Mouse (Mus musculus): ENCODE data around the gene Adprh. TPM values are rescaled to one million over a fixed set of nuclear protein-coding genes. Genes with fewer than 3 reads are reported as not detected.

The Adprh gene
- total and polyA plus RNA-seq, 3 experiments = 37.2 to 133 (median 49.4) TPM

GRCm38 (mm10) chr16:38443721-38444464 is 8.6 kb downstream of the Adprh start:
- DNase-seq = no peak

- DNase-seq = no peak
Measured at GRCm38 (mm10) chr16:38442216-38442615, 10.3 kb downstream of the Adprh start.

GRCm38 (mm10) chr16:38441611-38442010 is 10.9 kb downstream of the Adprh start:
- DNase-seq = no peak

GRCm38 (mm10) chr16:38440403-38440802 is 12.1 kb downstream of the Adprh start:
- no peak for DNase-seq

- no peak for DNase-seq
Measured at GRCm38 (mm10) chr16:38439190-38439589, 13.3 kb downstream of the Adprh start.

- peak; percentile 50 for DNase-seq
Measured at GRCm38 (mm10) chr16:38434295-38434795, 18.2 kb downstream of the Adprh start.

GRCm38 (mm10) chr16:38433514-38433913 is 19.0 kb downstream of the Adprh start:
- DNase-seq = no peak

- peak; percentile 53 for DNase-seq
Measured at GRCm38 (mm10) chr16:38432498-38433425, 19.7 kb downstream of the Adprh start, which contains the start of gene Pla1a. TSS of gene Pla1a (minus strand) at chr16:38433145.

- peak; percentile 51 for DNase-seq
Measured at GRCm38 (mm10) chr16:38431446-38432185, 20.9 kb downstream of the Adprh start.

- DNase-seq = no peak
Measured at GRCm38 (mm10) chr16:38425799-38426198, 26.7 kb downstream of the Adprh start.

- no peak for DNase-seq
Measured at GRCm38 (mm10) chr16:38425374-38425773, 27.1 kb downstream of the Adprh start.

GRCm38 (mm10) chr16:38414953-38415352 is 37.5 kb downstream of the Adprh start:
- DNase-seq = no peak

- no peak for DNase-seq
Measured at GRCm38 (mm10) chr16:38408416-38408815, 44.1 kb downstream of the Adprh start.

GRCm38 (mm10) chr16:38407584-38407983 is 44.9 kb downstream of the Adprh start:
- no peak for DNase-seq

GRCm38 (mm10) chr16:38406708-38407107 is 45.8 kb downstream of the Adprh start:
- no peak for DNase-seq

GRCm38 (mm10) chr16:38406293-38406692 is 46.2 kb downstream of the Adprh start:
- no peak for DNase-seq

GRCm38 (mm10) chr16:38403639-38404038 is 48.9 kb downstream of the Adprh start:
- DNase-seq = no peak

GRCm38 (mm10) chr16:38401468-38401867 is 51.0 kb downstream of the Adprh start:
- DNase-seq = no peak

GRCm38 (mm10) chr16:38400311-38400960 is 52.1 kb downstream of the Adprh start:
- peak; percentile 51 for DNase-seq

GRCm38 (mm10) chr16:38399531-38400231 is 52.8 kb downstream of the Adprh start:
- peak; percentile 80 for DNase-seq

- DNase-seq = no peak
Measured at GRCm38 (mm10) chr16:38399076-38399475, 53.4 kb downstream of the Adprh start.
